Mouse (Mus musculus): ENCODE measurements at regions not wholly inside any gene's neighbourhood (a gene's known extent, or its start where the extent isn't known, plus 50 kb on each side); places are given as distances from the start of the nearest gene placed in this dataset.

GRCm38 (mm10) chr15:69274225-69274766 lies 2773.6 kb upstream of the Lrrc6 start:
- no peak overlapping the region for H3K9ac ChIP-seq (replicated peaks; ENCODE audit: low read length)
- H3K27me3 ChIP-seq (ENCODE audit: control insufficient read depth, insufficient read depth, low read length) = no peaks in the 10 kb centered on the region
- DNase-seq (ENCODE audit: low spot score) (peak; percentile 39), ATAC-seq (replicated peaks; ENCODE audit: insufficient number of reproducible peaks, low FRiP score, low TSS enrichment, low read depth) (no peak)
- no peaks in the 10 kb centered on the region for H3K4me1 ChIP-seq (ENCODE audit: control insufficient read depth, insufficient read depth, low read length)
- H3K9me3 ChIP-seq (replicated peaks; ENCODE audit: control insufficient read depth, low read length) = no peaks in the 10 kb centered on the region
- 52% methylated on average over 8 of the region's 8 CpGs for WGBS
- no peaks in the 10 kb centered on the region for H3K36me3 ChIP-seq (replicated peaks; ENCODE audit: control insufficient read depth, insufficient read depth, low read depth, low read length)
- H3K4me2 ChIP-seq (ENCODE audit: low read depth, low read length) = no peak overlapping the region
- H3K4me3 ChIP-seq (ENCODE audit: low read depth, low read length) = no peak overlapping the region
- H3K27ac ChIP-seq (replicated peaks; ENCODE audit: low read depth, low read length) = no peak overlapping the region

GRCm38 (mm10) chr15:69273518-69273917 lies 2772.8 kb upstream of the Lrrc6 start:
- Histone ChIP-seq H3K4me1 (ENCODE audit: control insufficient read depth, insufficient read depth, low read length) (no peaks in the 10 kb centered on the region), H3K4me2 (ENCODE audit: low read depth, low read length) (no peak overlapping the region), H3K36me3 (replicated peaks; ENCODE audit: control insufficient read depth, insufficient read depth, low read depth, low read length) (no peaks in the 10 kb centered on the region), H3K27me3 (ENCODE audit: control insufficient read depth, insufficient read depth, low read length) (no peaks in the 10 kb centered on the region), H3K9me3 (replicated peaks; ENCODE audit: control insufficient read depth, low read length) (no peaks in the 10 kb centered on the region), H3K27ac (replicated peaks; ENCODE audit: low read depth, low read length) (no peak overlapping the region), H3K9ac (replicated peaks; ENCODE audit: low read length) (no peak overlapping the region), H3K4me3 (ENCODE audit: low read depth, low read length) (no peak overlapping the region)
- ATAC-seq (replicated peaks; ENCODE audit: insufficient number of reproducible peaks, low FRiP score, low TSS enrichment, low read depth) (no peak), DNase-seq (ENCODE audit: low spot score) (no peak)
- 77% methylated on average over 1 of the region's 1 CpGs for WGBS

GRCm38 (mm10) chr15:69261940-69262339 lies 2761.2 kb upstream of the Lrrc6 start:
- Histone ChIP-seq H3K27ac (replicated peaks; ENCODE audit: low read depth, low read length) (no peak overlapping the region), H3K4me3 (ENCODE audit: low read depth, low read length) (no peak overlapping the region), H3K4me1 (ENCODE audit: control insufficient read depth, insufficient read depth, low read length) (no peaks in the 10 kb centered on the region), H3K27me3 (ENCODE audit: control insufficient read depth, insufficient read depth, low read length) (no peaks in the 10 kb centered on the region), H3K36me3 (replicated peaks; ENCODE audit: control insufficient read depth, insufficient read depth, low read depth, low read length) (no peaks in the 10 kb centered on the region), H3K9me3 (replicated peaks; ENCODE audit: control insufficient read depth, low read length) (no peaks in the 10 kb centered on the region), H3K9ac (replicated peaks; ENCODE audit: low read length) (no peak overlapping the region), H3K4me2 (ENCODE audit: low read depth, low read length) (no peak overlapping the region)
- no peak for ATAC-seq (replicated peaks; ENCODE audit: insufficient number of reproducible peaks, low FRiP score, low TSS enrichment, low read depth)
- 87% methylated on average over 1 of the region's 1 CpGs for WGBS
- DNase-seq (ENCODE audit: low spot score) = no peak

- H3K9me3 ChIP-seq (replicated peaks; ENCODE audit: control insufficient read depth, low read length) = no peaks in the 10 kb centered on the region
- DNase-seq (ENCODE audit: low spot score) = peak; percentile 23
- 74% methylated on average over 3 of the region's 3 CpGs for WGBS
- H3K36me3 ChIP-seq (replicated peaks; ENCODE audit: control insufficient read depth, insufficient read depth, low read depth, low read length) = no peaks in the 10 kb centered on the region
- H3K4me3 ChIP-seq (ENCODE audit: low read depth, low read length) = no peak overlapping the region
- no peak overlapping the region for H3K4me2 ChIP-seq (ENCODE audit: low read depth, low read length)
- no peak overlapping the region for H3K9ac ChIP-seq (replicated peaks; ENCODE audit: low read length)
- no peaks in the 10 kb centered on the region for H3K27me3 ChIP-seq (ENCODE audit: control insufficient read depth, insufficient read depth, low read length)
- no peak for ATAC-seq (replicated peaks; ENCODE audit: insufficient number of reproducible peaks, low FRiP score, low TSS enrichment, low read depth)
- H3K27ac ChIP-seq (replicated peaks; ENCODE audit: low read depth, low read length) = no peak overlapping the region
- no peaks in the 10 kb centered on the region for H3K4me1 ChIP-seq (ENCODE audit: control insufficient read depth, insufficient read depth, low read length)
Observed at GRCm38 (mm10) chr15:69257161-69257778, 2756.6 kb upstream of the Lrrc6 start.

- Histone ChIP-seq H3K27me3 (ENCODE audit: control insufficient read depth, insufficient read depth, low read length) (no peaks in the 10 kb centered on the region), H3K9me3 (replicated peaks; ENCODE audit: control insufficient read depth, low read length) (no peaks in the 10 kb centered on the region), H3K4me1 (ENCODE audit: control insufficient read depth, insufficient read depth, low read length) (no peaks in the 10 kb centered on the region), H3K4me2 (ENCODE audit: low read depth, low read length) (no peak overlapping the region), H3K36me3 (replicated peaks; ENCODE audit: control insufficient read depth, insufficient read depth, low read depth, low read length) (no peaks in the 10 kb centered on the region), H3K9ac (replicated peaks; ENCODE audit: low read length) (no peak overlapping the region), H3K4me3 (ENCODE audit: low read depth, low read length) (no peak overlapping the region), H3K27ac (replicated peaks; ENCODE audit: low read depth, low read length) (no peak overlapping the region)
- ATAC-seq (replicated peaks; ENCODE audit: insufficient number of reproducible peaks, low FRiP score, low TSS enrichment, low read depth) = no peak
- 94% methylated on average over 2 of the region's 2 CpGs for WGBS
- DNase-seq (ENCODE audit: low spot score) = no peak
Observed at GRCm38 (mm10) chr15:69253698-69254097, 2753.0 kb upstream of the Lrrc6 start.

GRCm38 (mm10) chr15:69252095-69252494 lies 2751.4 kb upstream of the Lrrc6 start:
- Histone ChIP-seq H3K4me3 (ENCODE audit: low read depth, low read length) (no peak overlapping the region), H3K4me2 (ENCODE audit: low read depth, low read length) (no peak overlapping the region), H3K27ac (replicated peaks; ENCODE audit: low read depth, low read length) (no peak overlapping the region), H3K36me3 (replicated peaks; ENCODE audit: control insufficient read depth, insufficient read depth, low read depth, low read length) (no peaks in the 10 kb centered on the region), H3K27me3 (ENCODE audit: control insufficient read depth, insufficient read depth, low read length) (no peaks in the 10 kb centered on the region), H3K9ac (replicated peaks; ENCODE audit: low read length) (no peak overlapping the region), H3K4me1 (ENCODE audit: control insufficient read depth, insufficient read depth, low read length) (no peaks in the 10 kb centered on the region), H3K9me3 (replicated peaks; ENCODE audit: control insufficient read depth, low read length) (no peaks in the 10 kb centered on the region)
- no peak for ATAC-seq (replicated peaks; ENCODE audit: insufficient number of reproducible peaks, low FRiP score, low TSS enrichment, low read depth)
- DNase-seq (ENCODE audit: low spot score) = no peak
- WGBS = 91% methylated on average over 3 of the region's 3 CpGs

- Histone ChIP-seq H3K9me3 (replicated peaks; ENCODE audit: control insufficient read depth, low read length) (no peaks in the 10 kb centered on the region), H3K4me2 (ENCODE audit: low read depth, low read length) (no peak overlapping the region), H3K27me3 (ENCODE audit: control insufficient read depth, insufficient read depth, low read length) (no peaks in the 10 kb centered on the region), H3K4me3 (ENCODE audit: low read depth, low read length) (no peak overlapping the region), H3K9ac (replicated peaks; ENCODE audit: low read length) (no peak overlapping the region), H3K36me3 (replicated peaks; ENCODE audit: control insufficient read depth, insufficient read depth, low read depth, low read length) (no peaks in the 10 kb centered on the region), H3K27ac (replicated peaks; ENCODE audit: low read depth, low read length) (no peak overlapping the region), H3K4me1 (ENCODE audit: control insufficient read depth, insufficient read depth, low read length) (no peaks in the 10 kb centered on the region)
- ATAC-seq (replicated peaks; ENCODE audit: insufficient number of reproducible peaks, low FRiP score, low TSS enrichment, low read depth) = no peak
- no peak for DNase-seq (ENCODE audit: low spot score)
- WGBS = 62% methylated on average over 3 of the region's 3 CpGs
Observed at GRCm38 (mm10) chr15:69246190-69246966, 2745.7 kb upstream of the Lrrc6 start.

GRCm38 (mm10) chr15:69235271-69235670 lies 2734.6 kb upstream of the Lrrc6 start:
- Histone ChIP-seq H3K27me3 (ENCODE audit: control insufficient read depth, insufficient read depth, low read length) (no peaks in the 10 kb centered on the region), H3K9me3 (replicated peaks; ENCODE audit: control insufficient read depth, low read length) (no peaks in the 10 kb centered on the region), H3K36me3 (replicated peaks; ENCODE audit: control insufficient read depth, insufficient read depth, low read depth, low read length) (no peaks in the 10 kb centered on the region), H3K27ac (replicated peaks; ENCODE audit: low read depth, low read length) (no peak overlapping the region), H3K4me1 (ENCODE audit: control insufficient read depth, insufficient read depth, low read length) (no peaks in the 10 kb centered on the region), H3K4me2 (ENCODE audit: low read depth, low read length) (no peak overlapping the region), H3K9ac (replicated peaks; ENCODE audit: low read length) (no peak overlapping the region), H3K4me3 (ENCODE audit: low read depth, low read length) (no peak overlapping the region)
- ATAC-seq (replicated peaks; ENCODE audit: insufficient number of reproducible peaks, low FRiP score, low TSS enrichment, low read depth) (no peak), DNase-seq (ENCODE audit: low spot score) (no peak)
- 88% methylated on average over 1 of the region's 1 CpGs for WGBS
